Mouse (Mus musculus): ENCODE results near the gene Npcd. TPM values are rescaled to one million over a fixed set of nuclear protein-coding genes. Genes with fewer than 3 reads are reported as not detected.
A peak's percentile ranks its signal among the peaks of the same experiment; 100 is the strongest.

The Npcd gene
- total and polyA plus RNA-seq, 3 experiments, result not detected

DNA sequence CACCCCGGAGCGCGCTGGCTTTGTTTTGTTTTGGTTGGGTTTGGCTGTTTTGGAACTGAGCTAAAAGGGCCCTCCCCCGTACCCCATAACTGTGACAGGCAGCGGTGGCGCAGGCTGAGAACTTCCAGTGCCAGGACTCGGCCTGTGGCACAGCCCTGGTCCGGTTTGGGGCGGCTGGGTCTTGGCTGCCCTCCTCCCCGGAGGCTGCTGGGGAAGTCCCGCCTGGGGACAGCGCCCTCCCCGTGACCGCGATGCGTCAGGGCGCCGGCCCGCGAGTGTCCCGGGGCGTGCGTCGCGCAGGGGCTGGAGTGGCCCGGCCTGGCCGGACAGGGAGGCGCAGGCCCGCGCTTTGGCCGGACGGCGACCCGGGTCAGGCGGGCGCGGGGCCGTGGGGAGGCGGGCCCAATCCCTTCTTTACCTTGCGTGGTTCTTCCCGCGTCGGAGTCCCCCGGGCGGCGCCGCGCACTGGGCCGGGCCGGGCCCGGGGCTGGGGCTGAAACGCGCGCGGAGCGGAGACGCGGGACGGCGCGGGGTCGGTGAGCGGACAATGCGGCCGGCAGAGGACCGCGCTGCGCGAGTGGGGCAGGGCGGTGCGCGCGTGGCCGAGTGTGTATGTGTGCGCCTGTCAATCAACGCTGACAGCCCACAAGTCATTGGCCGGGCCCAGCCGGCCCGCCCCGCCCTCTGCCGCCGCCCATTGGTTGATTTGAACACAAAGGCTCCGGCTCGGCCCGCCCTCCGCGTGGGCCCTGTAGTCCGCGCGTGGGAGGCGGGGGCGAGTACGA, 91.9 kb downstream of the Npcd start, which contains the start of gene Sun2:
Sun2 (minus strand) TSS at position 616 of the 785 bp plus-strand sequence.
- TF ChIP-seq TAL1 (conservative IDR thresholded peaks at IDR 0.05; ENCODE audit: low read depth, low read length) (no peak), POLR2AphosphoS5 (IDR thresholded peaks at IDR 0.05; ENCODE audit: insufficient replicate concordance, low read depth, low read length) (no peak), GATA1 (IDR thresholded peaks at IDR 0.05; ENCODE audit: borderline replicate concordance, low read length) (no peak), CTCF (IDR thresholded peaks at IDR 0.05; ENCODE audit: low read depth, low read length) (no peak), GATA2 (IDR thresholded peaks at IDR 0.05; ENCODE audit: borderline replicate concordance, low read depth, low read length) (no peak)
- Histone ChIP-seq H3K4me3 (ENCODE audit: low read depth, low read length) (peak within 1 kb of the TSS; percentile 87), H3K4me1 (ENCODE audit: insufficient read depth, low read depth, low read length) (peaks cover 39% of the 10 kb centered on the region), H3K36me3 (replicated peaks) (peaks cover 32% of the 10 kb centered on the region), H3K9me3 (replicated peaks) (no peaks in the 10 kb centered on the region), H3K27me3 (ENCODE audit: insufficient read depth, low read length) (peaks cover 12% of the 10 kb centered on the region)
- peak; percentile 96 for DNase-seq (ENCODE audit: low spot score)
- peak; percentile 60 for ATAC-seq (ENCODE audit: extremely low read depth, insufficient number of reproducible peaks, low FRiP score, poor library complexity, severe bottlenecking)

DNA sequence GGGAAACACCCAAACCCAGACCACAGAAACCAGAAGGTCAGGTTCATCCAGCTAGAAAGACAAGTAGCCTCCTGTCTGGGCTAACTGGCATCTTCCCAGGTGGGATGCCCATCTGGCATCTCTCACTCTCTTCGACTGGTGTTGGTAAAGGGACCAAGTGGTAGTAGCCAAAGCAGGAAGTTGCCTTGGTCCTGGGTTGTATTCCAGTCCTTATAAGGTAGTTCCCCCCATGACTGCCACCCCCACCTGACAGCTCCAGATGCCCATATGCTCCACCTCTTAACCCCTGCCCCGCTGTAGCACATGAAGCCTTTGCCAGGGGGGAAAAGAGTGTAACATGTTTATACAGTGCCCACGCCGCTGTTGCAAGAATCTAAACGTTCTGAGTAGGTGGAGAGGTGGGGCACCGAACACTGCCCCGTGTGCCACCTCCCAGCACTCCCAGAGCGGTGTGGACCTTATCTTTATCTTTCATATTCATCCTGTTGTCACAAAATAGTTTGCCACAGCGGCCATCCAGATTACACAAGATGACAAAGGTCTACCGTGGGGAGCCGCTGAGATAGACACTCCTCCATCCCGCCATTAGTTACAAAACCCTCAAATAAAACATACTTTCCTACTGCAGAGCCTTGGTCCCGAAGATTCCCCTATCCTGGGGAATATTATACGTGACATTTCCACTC, 92.7 kb downstream of the Npcd start:
- peak overlapping the region; percentile 87 for H3K4me3 ChIP-seq (ENCODE audit: low read depth, low read length)
- peaks cover 40% of the 10 kb centered on the region for H3K36me3 ChIP-seq (replicated peaks)
- H3K4me1 ChIP-seq (ENCODE audit: insufficient read depth, low read depth, low read length), result peaks cover 39% of the 10 kb centered on the region
- peak; percentile 26 for DNase-seq (ENCODE audit: low spot score)
- H3K9me3 ChIP-seq (replicated peaks), result no peaks in the 10 kb centered on the region
- no peak for TF ChIP-seq CTCF (IDR thresholded peaks at IDR 0.05; ENCODE audit: low read depth, low read length)
- TF ChIP-seq GATA2 (IDR thresholded peaks at IDR 0.05; ENCODE audit: borderline replicate concordance, low read depth, low read length), result no peak
- TF ChIP-seq GATA1 (IDR thresholded peaks at IDR 0.05; ENCODE audit: borderline replicate concordance, low read length), result no peak
- no peak for TF ChIP-seq TAL1 (conservative IDR thresholded peaks at IDR 0.05; ENCODE audit: low read depth, low read length)
- no peak for TF ChIP-seq POLR2AphosphoS5 (IDR thresholded peaks at IDR 0.05; ENCODE audit: insufficient replicate concordance, low read depth, low read length)
- peaks cover 12% of the 10 kb centered on the region for H3K27me3 ChIP-seq (ENCODE audit: insufficient read depth, low read length)
- ATAC-seq (ENCODE audit: extremely low read depth, insufficient number of reproducible peaks, low FRiP score, poor library complexity, severe bottlenecking), result no peak

DNA sequence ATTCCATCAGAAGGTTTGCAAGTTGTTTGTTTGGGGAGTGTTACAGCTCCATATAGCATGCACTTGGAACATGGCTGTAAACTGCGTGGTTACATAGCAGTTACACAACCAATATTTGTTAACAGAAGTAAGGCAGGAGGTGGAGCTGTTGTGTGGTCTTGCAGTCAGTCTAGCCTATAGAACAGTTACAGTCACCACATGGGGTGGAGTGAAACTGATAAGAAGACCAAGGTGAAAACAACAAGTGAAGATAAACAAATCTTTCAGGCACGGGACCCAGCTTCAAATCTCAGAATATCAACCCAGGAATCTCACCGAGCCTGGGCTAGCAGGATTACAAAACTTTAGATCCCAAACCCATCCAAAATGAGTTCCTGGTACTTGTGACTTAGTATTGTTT, 93.3 kb downstream of the Npcd start:
- peaks cover 44% of the 10 kb centered on the region for H3K36me3 ChIP-seq (replicated peaks)
- ATAC-seq (ENCODE audit: extremely low read depth, insufficient number of reproducible peaks, low FRiP score, poor library complexity, severe bottlenecking) (no peak), DNase-seq (ENCODE audit: low spot score) (peak; percentile 19)
- peaks cover 40% of the 10 kb centered on the region for H3K4me1 ChIP-seq (ENCODE audit: insufficient read depth, low read depth, low read length)
- no peaks in the 10 kb centered on the region for H3K9me3 ChIP-seq (replicated peaks)
- no peak overlapping the region; the same call in 1 of the 2 replicates for H3K4me3 ChIP-seq (ENCODE audit: low read depth, low read length)
- H3K27me3 ChIP-seq (ENCODE audit: insufficient read depth, low read length), result peaks cover 12% of the 10 kb centered on the region
- TF ChIP-seq GATA1 (IDR thresholded peaks at IDR 0.05; ENCODE audit: borderline replicate concordance, low read length) (no peak), GATA2 (IDR thresholded peaks at IDR 0.05; ENCODE audit: borderline replicate concordance, low read depth, low read length) (no peak), TAL1 (conservative IDR thresholded peaks at IDR 0.05; ENCODE audit: low read depth, low read length) (no peak), POLR2AphosphoS5 (IDR thresholded peaks at IDR 0.05; ENCODE audit: insufficient replicate concordance, low read depth, low read length) (no peak), CTCF (IDR thresholded peaks at IDR 0.05; ENCODE audit: low read depth, low read length) (no peak)

Other genes with a start within 250 kb of the Npcd start
- gene Dmc1, start 229.1 kb downstream of the Npcd start, total RNA-seq (2014; fragmentation: Nextera tagmentation), result not detected in 2 replicates
- 0.29 TPM in 1 of 2 replicates, not detected in the other for gene Dmc1, start 229.1 kb downstream of the Npcd start, total RNA-seq (2017)
- gene Dmc1, start 229.1 kb downstream of the Npcd start, polyA plus RNA-seq (2012), result not detected in 2 replicates
- gene Fam227a, start 175.3 kb downstream of the Npcd start, total RNA-seq (2014; fragmentation: Nextera tagmentation), result 0.90 and 3.4 TPM in 2 replicates
- gene Fam227a, start 175.3 kb downstream of the Npcd start, total RNA-seq (2017), result 1.2 and 2.1 TPM in 2 replicates
- gene Fam227a, start 175.3 kb downstream of the Npcd start, polyA plus RNA-seq (2012), result 0.11 and 0.13 TPM in 2 replicates
- gene Cby1, start 175.0 kb downstream of the Npcd start, total RNA-seq (2014; fragmentation: Nextera tagmentation), result 9.9 and 18.5 TPM in 2 replicates
- gene Cby1, start 175.0 kb downstream of the Npcd start, total RNA-seq (2017), result 44.7 and 54.5 TPM in 2 replicates
- gene Cby1, start 175.0 kb downstream of the Npcd start, polyA plus RNA-seq (2012), result 98.0 and 113 TPM in 2 replicates
- gene Tomm22, start 163.4 kb downstream of the Npcd start, total RNA-seq (2014; fragmentation: Nextera tagmentation), result 116 and 133 TPM in 2 replicates
- gene Tomm22, start 163.4 kb downstream of the Npcd start, total RNA-seq (2017), result 144 and 169 TPM in 2 replicates
- 103 and 140 TPM in 2 replicates for gene Tomm22, start 163.4 kb downstream of the Npcd start, polyA plus RNA-seq (2012)
- gene Josd1, start 146.3 kb downstream of the Npcd start, total RNA-seq (2014; fragmentation: Nextera tagmentation), result 19.1 and 23.3 TPM in 2 replicates
- gene Josd1, start 146.3 kb downstream of the Npcd start, total RNA-seq (2017), result 21.6 and 21.9 TPM in 2 replicates
- 16.7 and 22.6 TPM in 2 replicates for gene Josd1, start 146.3 kb downstream of the Npcd start, polyA plus RNA-seq (2012)
- 63.7 and 74.7 TPM in 2 replicates for gene Gtpbp1, start 143.4 kb downstream of the Npcd start, total RNA-seq (2014; fragmentation: Nextera tagmentation)
- 54.8 and 58.6 TPM in 2 replicates for gene Gtpbp1, start 143.4 kb downstream of the Npcd start, total RNA-seq (2017)
- gene Gtpbp1, start 143.4 kb downstream of the Npcd start, polyA plus RNA-seq (2012), result 108 and 116 TPM in 2 replicates
- 16.2 and 33.3 TPM in 2 replicates for gene Sun2, start 91.7 kb downstream of the Npcd start, total RNA-seq (2014; fragmentation: Nextera tagmentation)
- 24.2 and 24.4 TPM in 2 replicates for gene Sun2, start 91.7 kb downstream of the Npcd start, total RNA-seq (2017)
- 30.1 and 32.3 TPM in 2 replicates for gene Sun2, start 91.7 kb downstream of the Npcd start, polyA plus RNA-seq (2012)
- 15.2 and 19.5 TPM in 2 replicates for gene Dnal4, start 56.4 kb downstream of the Npcd start, total RNA-seq (2014; fragmentation: Nextera tagmentation)
- gene Dnal4, start 56.4 kb downstream of the Npcd start, total RNA-seq (2017), result 13.1 and 13.9 TPM in 2 replicates
- gene Dnal4, start 56.4 kb downstream of the Npcd start, polyA plus RNA-seq (2012), result 25.7 and 29.7 TPM in 2 replicates
- not detected in 2 replicates for gene Nptxr, start 29.5 kb downstream of the Npcd start, total RNA-seq (2014; fragmentation: Nextera tagmentation)
- under 0.01 and 0.05 TPM in 2 replicates for gene Nptxr, start 29.5 kb downstream of the Npcd start, total RNA-seq (2017)
- 0.01 and 0.03 TPM in 2 replicates for gene Nptxr, start 29.5 kb downstream of the Npcd start, polyA plus RNA-seq (2012)
- 0.73 and 5.9 TPM in 2 replicates for gene Cbx6, start 451 bp upstream of the Npcd start, total RNA-seq (2014; fragmentation: Nextera tagmentation)
- 1.4 and 1.6 TPM in 2 replicates for gene Cbx6, start 451 bp upstream of the Npcd start, total RNA-seq (2017)
- 6.1 and 8.7 TPM in 2 replicates for gene Cbx6, start 451 bp upstream of the Npcd start, polyA plus RNA-seq (2012)
- gene Apobec3, start 57.4 kb upstream of the Npcd start, total RNA-seq (2014; fragmentation: Nextera tagmentation), result 33.7 and 97.1 TPM in 2 replicates
- gene Apobec3, start 57.4 kb upstream of the Npcd start, total RNA-seq (2017), result 27.2 and 39.8 TPM in 2 replicates
- 1.1 and 2.6 TPM in 2 replicates for gene Apobec3, start 57.4 kb upstream of the Npcd start, polyA plus RNA-seq (2012)
- 8.4 and 9.0 TPM in 2 replicates for gene Cbx7, start 136.9 kb upstream of the Npcd start, total RNA-seq (2014; fragmentation: Nextera tagmentation)
- 2.0 and 2.7 TPM in 2 replicates for gene Cbx7, start 136.9 kb upstream of the Npcd start, total RNA-seq (2017)
- gene Cbx7, start 136.9 kb upstream of the Npcd start, polyA plus RNA-seq (2012), result 8.9 and 9.5 TPM in 2 replicates
- gene Pdgfb, start 180.7 kb upstream of the Npcd start, total RNA-seq (2014; fragmentation: Nextera tagmentation), result not detected in 2 replicates
- 0.05 TPM in 1 of 2 replicates, not detected in the other for gene Pdgfb, start 180.7 kb upstream of the Npcd start, total RNA-seq (2017)
- gene Pdgfb, start 180.7 kb upstream of the Npcd start, polyA plus RNA-seq (2012), result not detected in 2 replicates

Data from G1E (cell line).